Mouse (Mus musculus) CD4-positive helper T cell, adult 2 months (primary cell): ENCODE results near the gene Zfp213.
"Not testable (repeated sequence)": the region's sequence is repeated elsewhere in the genome, so short reads cannot be mapped to it uniquely, and the experiment has no call there.

Experiments
- DNase-seq: peaks from one replicate; pipeline ENCODE4 v3.0.0-alpha.2; 2012; ENCODE audit warnings: low read depth, missing footprints, low spot score

Gene Zfp213

GRCm38 (mm10) chr17:23545841-23546240 is 18.2 kb downstream of the Zfp213 start:
- DNase-seq, result no peak

- no peak for DNase-seq
Measured at GRCm38 (mm10) chr17:23544766-23545165, 19.3 kb downstream of the Zfp213 start.

- no peak for DNase-seq
Measured at GRCm38 (mm10) chr17:23543983-23544382, 20.1 kb downstream of the Zfp213 start.

GRCm38 (mm10) chr17:23543325-23543724 is 20.7 kb downstream of the Zfp213 start:
- no peak for DNase-seq

DNA sequence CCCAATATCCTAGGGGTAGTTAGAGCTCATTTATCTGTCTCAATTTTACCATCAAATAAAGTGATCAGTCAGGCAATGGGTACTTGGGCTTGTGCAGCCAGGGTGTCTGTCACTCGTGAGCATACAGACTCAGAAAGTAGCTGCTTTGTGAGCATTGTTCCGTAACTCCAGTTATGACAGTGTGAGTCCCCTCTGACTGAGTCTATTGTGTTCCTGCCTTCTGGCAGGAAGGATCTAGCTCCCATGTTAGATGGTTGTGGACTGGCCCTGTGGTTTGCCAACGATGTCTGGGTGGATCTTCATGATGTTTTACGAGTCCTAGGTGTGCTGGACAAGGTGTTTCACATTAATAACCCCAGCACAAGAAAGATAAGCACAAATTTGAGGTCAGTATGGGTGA is 21.2 kb downstream of the Zfp213 start:
- no peak for DNase-seq

GRCm38 (mm10) chr17:23542004-23542720 is 21.9 kb downstream of the Zfp213 start:
- no peak for DNase-seq

DNA sequence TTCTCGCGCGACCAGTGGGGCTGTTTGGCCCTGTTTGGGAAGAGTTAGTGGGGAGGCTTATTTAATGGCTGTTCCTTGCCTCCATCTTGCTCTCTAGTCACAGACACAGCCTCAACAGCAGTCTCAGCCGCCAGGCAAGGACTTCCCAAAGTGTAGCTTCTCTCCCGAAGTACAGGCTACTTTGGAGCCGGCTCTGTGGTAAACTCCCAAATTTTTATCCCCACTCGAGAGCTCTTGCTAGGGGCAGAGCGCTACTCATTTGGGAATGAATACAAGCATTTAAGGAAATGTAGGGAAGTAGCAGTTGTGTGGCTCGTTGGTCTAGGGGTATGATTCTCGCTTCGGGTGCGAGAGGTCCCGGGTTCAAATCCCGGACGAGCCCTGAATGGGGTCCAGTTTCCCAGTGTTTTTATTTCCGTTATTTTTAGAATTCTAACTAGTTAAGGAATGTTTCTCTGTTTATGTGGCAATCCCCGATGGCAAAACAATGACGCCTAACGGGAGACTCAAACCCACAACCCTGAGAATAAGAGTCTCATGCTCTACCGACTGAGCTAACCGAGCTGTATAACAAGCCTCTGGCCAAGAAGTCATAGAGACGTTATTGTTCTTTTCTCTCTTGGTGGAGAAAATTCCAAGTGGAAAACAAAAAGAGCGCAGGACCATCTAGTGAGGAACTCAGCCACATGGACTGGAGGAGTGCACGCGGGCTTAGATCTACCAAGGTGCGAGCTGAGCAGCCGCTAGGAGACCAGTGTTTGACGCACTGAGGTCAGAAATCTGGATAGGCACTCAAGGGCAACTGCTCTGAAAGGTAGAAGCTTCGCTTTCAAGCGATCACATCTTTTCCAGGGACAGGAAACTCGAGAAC is 23.2 kb downstream of the Zfp213 start:
- DNase-seq, result no peak

DNA sequence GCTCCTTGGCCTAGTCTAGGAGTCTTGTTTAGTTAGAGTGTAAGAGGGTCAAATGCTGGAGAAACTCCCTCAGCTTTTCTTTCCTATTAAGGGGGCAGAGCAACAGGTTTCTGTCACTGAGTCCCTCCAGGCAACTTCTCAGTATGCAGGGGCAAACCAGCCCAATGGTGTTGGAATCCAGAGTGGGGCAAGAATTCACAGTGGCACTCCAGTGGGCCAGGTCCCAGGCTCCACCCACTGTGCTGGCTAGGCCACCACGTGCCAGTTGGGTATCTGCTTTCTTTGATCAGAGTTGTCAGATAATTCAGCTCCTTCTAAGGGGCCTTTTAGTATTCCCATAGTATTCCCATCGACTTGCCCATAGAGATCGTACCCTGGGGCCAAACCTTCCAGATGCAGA is 23.9 kb downstream of the Zfp213 start:
- no peak for DNase-seq

DNA sequence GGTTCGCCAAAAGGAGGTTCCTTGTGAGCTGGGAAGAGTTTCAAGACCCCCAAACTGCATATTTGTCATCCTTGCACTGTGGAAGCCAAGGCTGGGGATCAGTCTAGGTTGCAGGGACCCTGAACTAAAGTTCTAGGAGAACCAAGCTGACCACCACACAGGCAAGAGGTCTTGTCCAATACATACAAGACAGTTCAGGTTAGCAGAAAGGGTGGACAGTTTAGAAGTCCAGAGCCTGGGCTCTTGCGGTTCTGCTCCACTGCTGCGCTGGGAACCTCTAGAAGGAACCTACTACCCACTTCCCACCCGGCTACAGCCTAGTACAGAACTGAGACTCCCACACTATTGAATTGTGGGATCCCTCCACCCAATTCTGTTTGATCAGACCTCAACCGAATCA is 24.4 kb downstream of the Zfp213 start:
- DNase-seq, result no peak

DNA sequence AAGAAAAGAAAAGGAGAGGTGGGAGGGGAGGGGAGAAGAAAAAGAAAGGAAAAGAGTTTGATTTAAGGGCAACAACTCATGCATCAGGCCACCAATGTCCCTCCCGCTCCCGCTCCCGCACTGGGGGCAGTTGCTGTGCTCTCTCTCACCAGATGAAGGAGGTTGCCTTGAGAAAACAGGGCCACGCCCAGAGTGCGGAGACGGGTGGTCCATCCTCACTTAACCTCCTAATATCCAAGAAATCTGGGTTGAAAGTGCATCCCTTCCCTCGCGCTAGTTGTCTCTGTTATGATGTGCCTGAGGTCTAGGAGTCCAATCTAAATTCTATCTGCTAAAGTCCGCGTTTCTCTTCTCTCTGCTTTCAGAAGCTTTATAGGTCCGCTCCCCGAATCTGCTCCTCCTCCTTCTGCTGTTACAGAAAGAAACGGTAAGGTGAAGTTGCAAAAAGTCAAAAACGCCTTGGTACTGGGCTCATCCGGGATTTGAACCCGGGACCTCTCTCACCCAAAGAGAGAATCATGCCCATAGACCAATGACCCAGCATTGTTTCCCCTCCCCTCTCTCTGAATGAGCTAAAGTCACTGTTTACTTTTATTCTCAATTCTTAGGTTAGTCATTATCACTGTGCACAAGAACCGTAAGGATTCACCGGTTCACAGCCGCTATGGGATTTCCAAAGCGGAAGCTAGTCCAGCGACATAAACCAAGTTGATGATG is 25.6 kb downstream of the Zfp213 start:
- no peak for DNase-seq

DNA sequence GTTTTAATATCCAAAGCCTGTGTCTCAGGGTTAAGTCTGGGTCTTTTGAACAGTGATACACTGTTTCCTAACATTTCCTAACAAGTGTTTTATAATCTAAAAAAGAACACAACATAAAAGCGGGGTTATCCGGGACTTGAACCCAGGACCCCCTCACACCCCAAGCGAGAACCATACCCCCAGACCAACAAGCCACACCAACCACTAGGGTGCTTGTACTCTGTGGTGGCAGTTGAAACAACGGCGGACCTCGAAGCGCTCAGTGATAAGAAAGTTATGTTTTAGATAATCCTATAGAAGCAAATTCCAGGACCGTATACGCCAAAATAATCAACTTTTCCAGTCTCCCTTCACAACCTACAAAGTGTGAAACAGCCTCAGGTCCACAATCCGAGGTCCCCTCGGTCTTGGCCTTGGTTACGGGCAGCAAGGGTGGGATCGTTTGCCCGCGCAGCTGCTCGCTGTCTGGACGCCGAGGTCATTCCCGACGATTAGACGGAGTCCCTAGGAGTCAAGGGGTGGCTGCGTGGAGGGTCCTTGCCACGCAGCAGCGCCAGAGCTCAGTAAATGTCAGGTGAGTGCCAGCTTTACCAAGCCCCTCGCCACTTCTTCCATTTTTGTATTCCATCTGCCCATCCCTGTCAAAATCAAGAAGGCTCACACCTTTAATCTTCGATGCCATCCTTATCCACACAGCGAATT is 26.3 kb downstream of the Zfp213 start:
- DNase-seq, result no peak

- not testable (repeated sequence) for DNase-seq
Measured at GRCm38 (mm10) chr17:23535046-23535788, 28.8 kb downstream of the Zfp213 start.

- DNase-seq, result not testable (repeated sequence)
Measured at GRCm38 (mm10) chr17:23533591-23534490, 30.2 kb downstream of the Zfp213 start.

GRCm38 (mm10) chr17:23531408-23531807 is 32.6 kb downstream of the Zfp213 start:
- not testable (repeated sequence) for DNase-seq

DNA sequence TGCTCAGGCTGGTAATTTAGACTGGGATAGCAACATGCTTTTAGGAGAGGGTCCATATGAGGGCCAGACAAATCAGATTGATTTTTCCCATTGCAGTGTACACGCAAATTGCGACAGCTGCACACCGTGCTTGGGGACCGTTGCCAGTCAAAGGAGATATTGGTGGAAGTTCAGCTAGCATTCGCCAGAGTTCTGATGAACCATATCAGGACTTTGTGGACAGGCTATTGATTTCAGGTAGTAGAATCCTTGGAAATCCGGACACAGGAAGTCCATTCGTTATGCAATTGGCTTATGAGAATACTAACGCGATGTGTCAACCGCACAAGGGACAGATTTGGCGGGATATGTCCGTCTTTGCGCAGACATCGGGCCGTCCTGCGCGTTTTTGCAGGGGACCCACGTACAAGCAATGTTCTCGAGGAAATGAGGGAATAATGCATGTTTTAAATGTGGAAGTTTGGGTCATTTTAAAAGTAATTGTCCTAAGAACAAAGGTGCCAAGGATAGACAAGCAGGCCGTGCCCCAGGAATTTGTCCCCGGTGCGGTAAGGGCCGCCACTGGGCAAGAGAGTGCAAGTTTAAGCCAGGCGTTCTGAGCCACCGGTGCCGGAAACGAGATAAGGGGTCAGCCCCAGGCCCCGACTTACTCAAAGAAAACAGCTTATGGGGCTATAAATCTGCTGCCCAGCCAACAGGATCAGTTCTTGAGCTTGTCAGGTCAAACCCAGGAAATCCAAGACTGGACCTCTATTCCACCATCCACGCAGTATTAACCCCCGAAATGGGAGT is 40.9 kb downstream of the Zfp213 start:
- not testable (repeated sequence) for DNase-seq

- DNase-seq, result no peak
Measured at GRCm38 (mm10) chr17:23518701-23519423, 45.2 kb downstream of the Zfp213 start.
